Comparison of ENCODE assay signal across 18 mouse cellular contexts in the genomic region with DNA sequence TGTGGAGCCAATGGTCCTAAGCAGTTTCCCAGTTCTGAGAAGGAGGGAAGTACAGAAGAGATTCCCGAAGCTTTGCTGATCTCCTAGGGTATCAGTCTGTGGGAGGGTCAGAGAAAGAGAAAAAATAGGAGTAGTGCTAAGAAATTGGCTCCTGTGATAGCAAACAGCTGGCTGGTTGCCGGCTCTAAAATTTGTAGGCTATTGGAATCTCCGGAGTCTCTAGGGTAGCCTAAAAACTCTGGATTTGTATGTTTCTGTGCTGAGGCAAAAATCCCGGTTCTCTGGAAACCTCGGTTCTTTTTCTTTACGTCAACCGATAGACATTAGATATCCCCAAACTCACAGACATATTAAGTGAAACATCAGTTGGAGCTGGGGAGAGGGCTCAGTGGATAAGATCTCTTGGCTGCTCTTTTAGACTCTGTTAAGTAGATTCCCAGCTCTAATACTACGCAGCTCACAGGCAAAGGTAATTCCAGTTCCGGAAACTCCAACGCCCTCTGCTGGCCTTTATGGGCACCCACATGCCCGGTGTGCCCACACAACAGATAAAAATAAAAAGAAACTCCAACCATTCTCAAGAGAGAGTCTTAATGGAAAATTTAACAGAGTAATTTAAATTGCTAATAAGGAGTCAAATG. TPM values are rescaled to one million over a fixed set of nuclear protein-coding genes. Genes with fewer than 3 reads are reported as not detected.
A peak's percentile ranks its signal among the peaks of the same experiment; 100 is the strongest.
DNase-seq lines count a peak whose midpoint lies in the region; ATAC-seq and TF ChIP-seq lines count a peak whose summit lies in the region.
"Had no signal": no experiment of that assay in that cellular context is flagged by ENCODE, and none has a peak within 500 bp of the region (broad histone marks: within the 10 kb centered on the region; RNA-seq: fewer than 3 reads in every experiment).

No protein-coding gene starts in this region.

- in situ Hi-C loops in ES-E14 (cut with MboI; ENCODE audit: low sequenced_read_pairs in 2 of 2, unreplicated experiment in 2 of 2): no loop called here

- no peak overlapping the region for H3K27ac ChIP-seq in kidney, postnatal 0 days
- H3K27ac ChIP-seq in kidney, embryonic 15.5 days: no peak overlapping the region
- H3K27ac ChIP-seq in ES-E14 (ENCODE audit: insufficient read depth, low read depth, low read length, poor library complexity, severe bottlenecking): no peak overlapping the region
- no peak overlapping the region for H3K27ac ChIP-seq in forebrain, embryonic 11.5 days (ENCODE audit: low read depth, low read length)
- H3K27ac ChIP-seq: hindbrain, embryonic 12.5 days; neural tube, embryonic 13.5 days had no signal

- no peak overlapping the region for H3K4me3 ChIP-seq in kidney, postnatal 0 days (replicated peaks; ENCODE audit: low read depth, low read length)
- H3K4me3 ChIP-seq in kidney, embryonic 15.5 days (replicated peaks): no peak overlapping the region
- no peak overlapping the region for H3K4me3 ChIP-seq in ES-E14 (ENCODE audit: insufficient read depth in 1 of 2, low read depth in 1 of 2, low read length in 2 of 2, poor library complexity in 1 of 2, severe bottlenecking in 1 of 2)
- H3K4me3 ChIP-seq in forebrain, embryonic 11.5 days (ENCODE audit: low read depth, low read length): no peak overlapping the region
- H3K4me3 ChIP-seq: hindbrain, embryonic 12.5 days; neural tube, embryonic 13.5 days had no signal

- H3K9ac ChIP-seq in kidney, postnatal 0 days (ENCODE audit: low read depth, low read length): no peak overlapping the region
- H3K9ac ChIP-seq in kidney, embryonic 15.5 days: no peak overlapping the region
- no peak overlapping the region for H3K9ac ChIP-seq in ES-E14 (ENCODE audit: insufficient read depth, low read depth, low read length, poor library complexity, severe bottlenecking)
- H3K9ac ChIP-seq in forebrain, embryonic 11.5 days (ENCODE audit: low read length): no peak overlapping the region
- H3K9ac ChIP-seq: hindbrain, embryonic 12.5 days; neural tube, embryonic 13.5 days had no signal

- peak; percentile 42 for DNase-seq in kidney, postnatal 0 days (ENCODE audit: low spot score)
- DNase-seq in A20 (ENCODE audit: low read depth, low spot score) (peak; percentile 13), ES-E14 (ENCODE audit: low read depth, low spot score) (peak; percentile 21), adipocyte (ENCODE audit: low spot score) (no peak)
- peak; percentile 3 for DNase-seq in induced T-regulatory cell, adult 2 months (ENCODE audit: low read depth)
- DNase-seq in forebrain, embryonic 11.5 days (ENCODE audit: low spot score): no peak
- DNase-seq: cerebellum, adult 18-20 months; embryo, embryonic 11 days; kidney, adult 9 months; lung, postnatal 36 days; midbrain, embryonic 14.5 days; right cerebral cortex, adult 18-20 months; thymus, postnatal 36 days had no signal

- H3K9me3 ChIP-seq in kidney, postnatal 0 days (replicated peaks; ENCODE audit: low read length): no peaks in the 10 kb centered on the region
- no peaks in the 10 kb centered on the region for H3K9me3 ChIP-seq in kidney, embryonic 15.5 days (replicated peaks)
- H3K9me3 ChIP-seq in ES-E14 (ENCODE audit: control insufficient read depth, insufficient read depth, low read depth, low read length): no peaks in the 10 kb centered on the region
- H3K9me3 ChIP-seq in forebrain, embryonic 11.5 days (ENCODE audit: control insufficient read depth, low read length): no peaks in the 10 kb centered on the region
- H3K9me3 ChIP-seq: hindbrain, embryonic 12.5 days; neural tube, embryonic 13.5 days had no signal

- peak; percentile 36; the same call in 1 of the 2 replicates for TF ChIP-seq CTCF in kidney, postnatal 0 days (IDR thresholded peaks at IDR 0.05; ENCODE audit: low read depth)

- 0 out of 2 replicates have a peak overlapping the region, but pooled peaks have one; percentile 9 for H3K4me2 ChIP-seq in kidney, postnatal 0 days (ENCODE audit: low read length)
- no peak overlapping the region for H3K4me2 ChIP-seq in kidney, embryonic 15.5 days
- no peak overlapping the region for H3K4me2 ChIP-seq in forebrain, embryonic 11.5 days (ENCODE audit: low read depth, low read length, severe bottlenecking)
- H3K4me2 ChIP-seq: hindbrain, embryonic 12.5 days; liver, embryonic 11.5 days; neural tube, embryonic 13.5 days had no signal

- H3K4me1 ChIP-seq in kidney, postnatal 0 days (replicated peaks; ENCODE audit: insufficient read depth, low read length): peaks cover 5% of the 10 kb centered on the region; the same call in 1 of the 2 replicates
- H3K4me1 ChIP-seq in kidney, embryonic 15.5 days: peaks cover 15% of the 10 kb centered on the region
- no peaks in the 10 kb centered on the region for H3K4me1 ChIP-seq in ES-E14 (ENCODE audit: control insufficient read depth in 2 of 2, insufficient read depth in 2 of 2, low read length in 2 of 2, poor library complexity in 1 of 2)
- H3K4me1 ChIP-seq in forebrain, embryonic 11.5 days (replicated peaks; ENCODE audit: control insufficient read depth, insufficient read depth, low read length): no peaks in the 10 kb centered on the region

- no peaks in the 10 kb centered on the region for H3K36me3 ChIP-seq in kidney, postnatal 0 days (ENCODE audit: insufficient read depth, low read length)
- H3K36me3 ChIP-seq in kidney, embryonic 15.5 days: no peaks in the 10 kb centered on the region
- H3K36me3 ChIP-seq in ES-E14 (ENCODE audit: control insufficient read depth, insufficient read depth, low read length, poor library complexity, severe bottlenecking): no peaks in the 10 kb centered on the region; the same call in 1 of the 2 replicates
- H3K36me3 ChIP-seq in forebrain, embryonic 11.5 days (ENCODE audit: control insufficient read depth, insufficient read depth, low read length): no peaks in the 10 kb centered on the region
- H3K36me3 ChIP-seq: hindbrain, embryonic 12.5 days; neural tube, embryonic 13.5 days had no signal

- no peaks in the 10 kb centered on the region for H3K27me3 ChIP-seq in kidney, postnatal 0 days (ENCODE audit: insufficient read depth, low read length)
- no peaks in the 10 kb centered on the region for H3K27me3 ChIP-seq in kidney, embryonic 15.5 days
- H3K27me3 ChIP-seq in forebrain, embryonic 11.5 days (ENCODE audit: control insufficient read depth, insufficient read depth, low read length): no peaks in the 10 kb centered on the region
- H3K27me3 ChIP-seq: hindbrain, embryonic 12.5 days; neural tube, embryonic 13.5 days had no signal

- 57% methylated on average over 11 of the region's 11 CpGs for WGBS in kidney, postnatal 0 days
- WGBS in kidney, embryonic 15.5 days: 63% methylated on average over 11 of the region's 11 CpGs
- 81% methylated on average over 11 of the region's 11 CpGs for WGBS in forebrain, embryonic 11.5 days

- ATAC-seq in kidney, postnatal 0 days (replicated peaks; ENCODE audit: low FRiP score, low read depth): no peak
- no peak for ATAC-seq in kidney, embryonic 15.5 days (replicated peaks; ENCODE audit: low FRiP score)
- no peak for ATAC-seq in forebrain, embryonic 11.5 days (replicated peaks; ENCODE audit: low FRiP score)

TF ChIP-seq in ES-E14, 5 proteins besides CTCF, POLR2A, EP300 and RAD21:
- TF ChIP-seq HCFC1 (IDR thresholded peaks at IDR 0.05; ENCODE audit: borderline replicate concordance, insufficient read depth, low read length) (no peak), ZNF384 (IDR thresholded peaks at IDR 0.05; ENCODE audit: low read depth, low read length) (no peak), MAFK (IDR thresholded peaks at IDR 0.05; ENCODE audit: insufficient read depth, low read depth, low read length) (no peak), CHD2 (IDR thresholded peaks at IDR 0.05; ENCODE audit: low read depth, low read length) (no peak), ZC3H11A (IDR thresholded peaks at IDR 0.05; ENCODE audit: borderline replicate concordance, low read depth, low read length) (peak; percentile 71)

RNA-seq across cellular contexts. Expression of a gene that starts 46.8 kb away (rescaled TPM):
- not detected in 2 replicates for polyA plus RNA-seq in kidney, postnatal 0 days (2015; fragmentation: Nextera tagmentation; extraction: Ambion mirVana)
- polyA plus RNA-seq in kidney, embryonic 15.5 days (2015; fragmentation: Nextera tagmentation; extraction: Ambion mirVana): not detected in 2 replicates
- not detected in 2 replicates for total RNA-seq in ES-E14 (2012; rRNA removed)
- not detected in 2 replicates for polyA plus RNA-seq in forebrain, embryonic 11.5 days (2014; fragmentation: Nextera tagmentation; extraction: Ambion mirVana)
- total RNA-seq: adrenal gland, postnatal 4 days had no signal
- polyA plus RNA-seq: hindbrain, embryonic 12.5 days; liver, embryonic 11.5 days had no signal

Comparison
In these comparisons a context has a peak if more than half of its experiments do, and no peak if none do; other contexts are left out.
1. DNase-seq: peak in kidney, postnatal 0 days (single experiment), A20 (single experiment), ES-E14 (single experiment) and induced T-regulatory cell, adult 2 months (single experiment); none in adipocyte (single experiment) and forebrain, embryonic 11.5 days (single experiment).